Mouse (Mus musculus) thymus, adult 2 months (tissue): ENCODE data around the gene Wdpcp.

Source experiments
- CTCF ChIP-seq: fragments of 200-500 bp; IDR thresholded peaks from 2 replicates; pipeline ENCODE4 v1.5.1; 2012; ENCODE audit warnings: mild to moderate bottlenecking, control low read depth, low read length, moderate library complexity, borderline replicate concordance; ENCODE audit not compliant: control insufficient read depth, poor library complexity, insufficient read depth; ENCODE audit errors: extremely low read depth
- POLR2A ChIP-seq: fragments of 200-500 bp; IDR thresholded peaks from 2 replicates; pipeline ENCODE4 v1.6.1; 2012; ENCODE audit warnings: mild to moderate bottlenecking, low read length, control low read depth, moderate library complexity; ENCODE audit not compliant: control insufficient read depth, poor library complexity, insufficient read depth; ENCODE audit errors: extremely low read depth

GRCm38 (mm10) chr11:21646136-21646535 lies 74.1 kb downstream of the Wdpcp start:
- TF ChIP-seq POLR2A (no peak), CTCF (no peak)
